Mouse (Mus musculus) left cerebral cortex, postnatal 4 days (tissue): ENCODE data around the gene Lrrfip2. TPM values are rescaled to one million over a fixed set of nuclear protein-coding genes. Genes with fewer than 3 reads are reported as not detected.

Experiments used
- DNase-seq: peaks from one replicate; pipeline ENCODE4 v3.0.0-alpha.2; 2022
- intact Hi-C: fragments of 180-260 bp; cut with DNase I; formaldehyde crosslinking; loops from one replicate; pipeline ENCODE4 v1.15.1; 2025
- total RNA-seq, 2 experiments: library from RNA; stranded (reverse); gene quantifications; 2 replicates each; pipeline ENCODE4 v1.2.3; 2021

Lrrfip2 gene
- total RNA-seq, 2 experiments from 2014 or later, result 37.9 to 45.8 TPM

- intact Hi-C loops, result no loop called here
- peak; percentile 87 for DNase-seq
Observed at GRCm38 (mm10) chr9:111117794-111118251, 431 bp downstream of the Lrrfip2 start.

- intact Hi-C loops, result no loop called here
- DNase-seq, result peak; percentile 42
Observed at GRCm38 (mm10) chr9:111118252-111118890, 979 bp downstream of the Lrrfip2 start.

- intact Hi-C loops, result no loop called here
- DNase-seq, result no peak
Observed at GRCm38 (mm10) chr9:111118891-111119441, 1.6 kb downstream of the Lrrfip2 start.

- intact Hi-C loops, result no loop called here
- DNase-seq, result no peak
Observed at GRCm38 (mm10) chr9:111122446-111122845, 5.1 kb downstream of the Lrrfip2 start.

- intact Hi-C loops, result no loop called here
- DNase-seq, result no peak
Observed at GRCm38 (mm10) chr9:111123336-111123735, 5.9 kb downstream of the Lrrfip2 start.

GRCm38 (mm10) chr9:111124440-111124839 lies 7.0 kb downstream of the Lrrfip2 start:
- DNase-seq, result no peak
- intact Hi-C loops, result no loop called here

GRCm38 (mm10) chr9:111126735-111127134 lies 9.3 kb downstream of the Lrrfip2 start:
- no peak for DNase-seq
- intact Hi-C loops, result no loop called here

GRCm38 (mm10) chr9:111127749-111128148 lies 10.4 kb downstream of the Lrrfip2 start:
- intact Hi-C loops, result no loop called here
- DNase-seq, result no peak

GRCm38 (mm10) chr9:111130126-111130525 lies 12.7 kb downstream of the Lrrfip2 start:
- intact Hi-C loops, result no loop called here
- no peak for DNase-seq

- DNase-seq, result no peak
- intact Hi-C loops, result no loop called here
Observed at GRCm38 (mm10) chr9:111138161-111138560, 20.8 kb downstream of the Lrrfip2 start.

- no peak for DNase-seq
- intact Hi-C loops, result no loop called here
Observed at GRCm38 (mm10) chr9:111142721-111143120, 25.3 kb downstream of the Lrrfip2 start.

- intact Hi-C loops, result no loop called here
- no peak for DNase-seq
Observed at GRCm38 (mm10) chr9:111143387-111143786, 26.0 kb downstream of the Lrrfip2 start.

- no peak for DNase-seq
- intact Hi-C loops, result no loop called here
Observed at GRCm38 (mm10) chr9:111144711-111145110, 27.3 kb downstream of the Lrrfip2 start.

GRCm38 (mm10) chr9:111145497-111146190 lies 28.3 kb downstream of the Lrrfip2 start:
- intact Hi-C loops, result no loop called here
- DNase-seq, result no peak

- no peak for DNase-seq
- intact Hi-C loops, result no loop called here
Observed at GRCm38 (mm10) chr9:111146216-111146798, 28.9 kb downstream of the Lrrfip2 start.

- no peak for DNase-seq
- intact Hi-C loops, result no loop called here
Observed at GRCm38 (mm10) chr9:111148006-111148405, 30.6 kb downstream of the Lrrfip2 start.

- no peak for DNase-seq
- intact Hi-C loops, result no loop called here
Observed at GRCm38 (mm10) chr9:111148414-111148813, 31.0 kb downstream of the Lrrfip2 start.

GRCm38 (mm10) chr9:111149188-111149945 lies 32.0 kb downstream of the Lrrfip2 start:
- no peak for DNase-seq
- intact Hi-C loops, result no loop called here

GRCm38 (mm10) chr9:111152314-111152897 lies 35.0 kb downstream of the Lrrfip2 start:
- intact Hi-C loops, result no loop called here
- no peak for DNase-seq

- intact Hi-C loops, result no loop called here
- DNase-seq, result no peak
Observed at GRCm38 (mm10) chr9:111153026-111153425, 35.6 kb downstream of the Lrrfip2 start.
